Mouse (Mus musculus) fat pad, adult 2 months (tissue): ENCODE results near the gene Foxn3.

Experiments used
- DNase-seq: peaks from one replicate; pipeline ENCODE4 v3.0.0-alpha.2; 2011; ENCODE audit warnings: low read depth, low spot score; ENCODE audit errors: extremely low read depth

The Foxn3 gene

GRCm38 (mm10) chr12:99391942-99392880 is 171.2 kb downstream of the Foxn3 start:
- peak; percentile 76 for DNase-seq

GRCm38 (mm10) chr12:99390429-99390828 is 173.0 kb downstream of the Foxn3 start:
- DNase-seq: no peak

- no peak for DNase-seq
These were observed 174.1 kb downstream of the Foxn3 start for GRCm38 (mm10) chr12:99389244-99389643.

- DNase-seq: no peak
These were observed 177.2 kb downstream of the Foxn3 start for GRCm38 (mm10) chr12:99385897-99386834.

GRCm38 (mm10) chr12:99385073-99385472 is 178.3 kb downstream of the Foxn3 start:
- DNase-seq: no peak

DNA sequence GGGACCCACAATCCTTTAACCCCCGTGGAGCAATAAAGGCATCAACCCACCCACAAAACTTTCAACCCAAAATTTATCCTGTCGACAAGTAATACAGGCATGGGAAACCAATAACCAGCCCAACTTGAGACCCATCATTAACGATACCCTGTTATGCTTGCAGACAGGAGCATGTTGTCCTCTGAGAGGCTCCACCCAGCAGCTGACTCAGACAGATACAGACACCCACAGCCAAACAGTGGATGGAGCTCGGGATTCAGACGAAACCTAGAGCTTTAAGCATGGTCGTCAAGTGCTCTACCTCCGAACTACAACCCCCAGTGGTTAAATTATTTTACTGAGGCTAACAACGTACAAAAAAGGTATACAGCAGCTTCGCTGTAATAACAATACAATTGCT is 182.1 kb downstream of the Foxn3 start:
- no peak for DNase-seq

DNA sequence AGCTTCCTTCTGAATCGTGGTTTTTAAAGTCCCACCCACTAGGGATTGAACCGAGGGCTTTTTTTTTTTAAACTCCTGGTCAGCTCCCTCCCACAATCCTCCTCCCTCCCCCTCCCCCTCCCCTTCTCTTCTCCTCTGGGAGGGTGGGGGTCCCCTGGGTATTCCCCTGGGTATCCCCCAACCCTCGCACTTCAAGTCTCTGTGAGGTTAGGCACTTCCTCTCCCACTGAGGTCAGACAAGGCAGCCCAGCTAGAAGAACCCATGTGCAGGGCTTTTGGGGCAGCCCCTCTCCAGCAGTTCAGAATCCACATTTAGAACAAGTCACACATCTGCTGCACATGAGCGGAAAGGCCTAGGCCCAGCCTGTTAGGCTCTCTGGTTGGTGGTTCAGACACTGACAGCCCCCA is 182.5 kb downstream of the Foxn3 start:
- no peak for DNase-seq

DNA sequence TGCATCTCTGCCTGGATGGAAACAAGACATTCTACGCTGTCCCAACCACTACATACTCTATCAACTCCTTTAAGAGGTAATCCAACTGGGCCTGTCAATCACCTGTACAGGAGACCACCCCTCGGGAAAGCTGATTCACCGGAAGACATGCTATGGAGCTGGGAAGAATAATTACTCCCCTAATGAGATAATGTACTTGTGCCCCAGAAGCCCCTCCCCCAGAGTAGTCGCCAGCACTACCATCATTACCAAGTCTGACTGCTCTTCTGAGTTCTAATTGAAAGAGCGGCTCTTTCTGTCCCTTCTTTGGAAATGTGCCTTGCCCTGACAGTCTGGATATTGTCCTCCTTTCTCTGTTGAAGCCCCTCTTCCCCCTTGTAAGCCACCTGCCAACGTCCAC is 183.3 kb downstream of the Foxn3 start:
- no peak for DNase-seq

- no peak for DNase-seq
These were observed 185.1 kb downstream of the Foxn3 start for GRCm38 (mm10) chr12:99378284-99378683.

DNA sequence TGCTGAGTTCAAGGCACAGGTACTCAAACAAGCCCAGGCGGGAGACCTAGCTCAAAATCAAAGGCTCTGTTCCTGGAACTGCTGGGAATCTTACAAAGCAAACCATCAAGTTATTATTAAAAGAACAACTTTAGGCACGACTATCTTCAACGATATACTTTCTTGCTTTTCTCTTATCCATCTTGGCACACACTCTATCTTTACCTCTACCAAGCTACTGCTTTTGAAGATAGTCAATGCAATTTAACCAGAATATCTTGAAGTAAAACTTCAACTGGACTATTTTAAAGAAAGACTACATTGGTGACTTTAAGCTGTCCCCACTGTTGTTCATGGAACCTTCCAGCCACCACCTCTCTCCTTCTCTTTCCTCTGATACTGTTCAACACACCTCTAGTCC is 185.7 kb downstream of the Foxn3 start:
- DNase-seq: no peak

GRCm38 (mm10) chr12:99377069-99377468 is 186.3 kb downstream of the Foxn3 start:
- DNase-seq: no peak

GRCm38 (mm10) chr12:99375878-99376454 is 187.4 kb downstream of the Foxn3 start:
- DNase-seq: no peak

GRCm38 (mm10) chr12:99375426-99375825 is 188.0 kb downstream of the Foxn3 start:
- no peak for DNase-seq

GRCm38 (mm10) chr12:99374099-99374600 is 189.2 kb downstream of the Foxn3 start:
- DNase-seq: no peak

- DNase-seq: no peak
These were observed 189.8 kb downstream of the Foxn3 start for GRCm38 (mm10) chr12:99373584-99373983.

DNA sequence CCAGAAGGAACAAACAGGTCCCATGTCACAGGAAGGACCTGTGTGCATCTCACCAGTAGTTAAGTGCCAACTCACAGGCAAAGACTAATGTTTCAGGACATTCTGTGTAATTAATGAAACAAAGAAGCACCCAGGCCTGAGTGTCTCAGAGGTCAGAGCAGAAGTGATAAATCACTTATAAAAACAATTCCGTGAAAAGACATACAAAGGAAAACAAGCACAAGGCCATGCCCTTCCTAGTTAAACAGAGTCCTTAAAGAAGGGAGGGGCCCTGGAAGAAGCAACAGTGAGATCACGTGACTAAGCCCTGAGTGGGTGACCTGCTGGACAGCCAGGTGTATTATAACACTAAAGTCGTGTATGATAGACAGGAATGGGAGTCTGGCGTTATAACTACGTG is 191.9 kb downstream of the Foxn3 start:
- DNase-seq: no peak

GRCm38 (mm10) chr12:99368251-99368650 is 195.1 kb downstream of the Foxn3 start:
- DNase-seq: no peak

GRCm38 (mm10) chr12:99365999-99366398 is 197.4 kb downstream of the Foxn3 start:
- DNase-seq: peak; percentile 72

GRCm38 (mm10) chr12:99364201-99364600 is 199.2 kb downstream of the Foxn3 start:
- no peak for DNase-seq

GRCm38 (mm10) chr12:99363024-99363423 is 200.4 kb downstream of the Foxn3 start:
- no peak for DNase-seq

DNA sequence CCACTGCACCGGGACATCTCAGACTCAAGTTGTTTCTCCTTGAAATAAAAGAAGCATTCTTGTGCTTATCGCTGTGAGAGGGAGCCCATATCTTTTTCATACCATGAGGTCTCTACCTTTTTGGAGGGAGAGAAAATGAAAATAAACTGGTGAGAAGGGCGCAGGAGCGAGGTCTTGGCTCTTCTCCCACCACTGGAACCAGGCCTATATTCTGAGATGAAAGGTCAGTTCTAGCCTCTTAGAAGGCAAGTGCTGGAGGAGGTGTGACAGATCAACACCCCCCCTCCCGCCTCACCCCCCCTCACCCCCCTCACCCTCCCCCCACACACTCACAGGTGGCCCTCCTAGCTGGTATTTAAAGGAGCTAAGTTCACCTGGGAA is 201.6 kb downstream of the Foxn3 start:
- DNase-seq: no peak
